Mouse (Mus musculus): Measurements from ENCODE around the gene Fastk.

- TF ChIP-seq CTCF (IDR thresholded peaks at IDR 0.05; ENCODE audit: low read depth, low read length) (no peak), POLR2A (IDR thresholded peaks at IDR 0.05; ENCODE audit: extremely low read depth, insufficient read depth, low read length) (no peak)
These were observed 2.7 kb upstream of the Fastk start, which contains the start of gene Tmub1 for GRCm38 (mm10) chr5:24447624-24448298.

All from liver, adult 2 months (tissue).